Mouse (Mus musculus): ENCODE results near the gene Cln3. TPM values are rescaled to one million over a fixed set of nuclear protein-coding genes. Genes with fewer than 3 reads are reported as not detected.

The Cln3 gene
- polyA plus RNA-seq, 2 experiments = 7.2 to 8.8 TPM

DNA sequence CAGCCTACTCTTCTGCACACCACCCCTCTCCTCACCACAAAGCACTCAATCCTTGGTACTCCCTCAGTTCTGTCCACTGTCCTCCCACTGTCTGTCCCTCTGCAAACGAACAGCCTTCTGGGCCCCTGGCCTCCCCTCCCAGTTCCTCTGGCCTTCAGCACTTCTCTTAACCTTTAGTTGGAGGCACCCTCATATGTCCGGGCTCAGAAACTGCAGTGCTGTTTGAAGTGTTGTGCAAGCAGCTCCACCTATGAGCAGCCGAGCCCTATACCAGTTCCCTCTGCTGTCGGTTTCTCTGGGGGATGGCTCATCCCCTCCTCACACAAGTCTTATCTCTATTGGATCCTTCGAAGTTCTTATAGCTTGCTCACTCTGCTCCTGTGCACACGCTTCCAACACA is 10.8 kb upstream of the Cln3 start:
- WGBS (ENCODE audit: insufficient replicate concordance) = 21% methylated on average over 6 of the region's 6 CpGs
- no peaks in the 10 kb centered on the region for H3K9me3 ChIP-seq (ENCODE audit: control insufficient read depth, low read length)
- H3K27me3 ChIP-seq (ENCODE audit: control insufficient read depth, insufficient read depth, low read length) = no peaks in the 10 kb centered on the region
- no peak overlapping the region for H3K4me3 ChIP-seq (ENCODE audit: insufficient read depth in 1 of 2, low read depth in 2 of 2, low read length in 2 of 2)
- H3K4me1 ChIP-seq (replicated peaks; ENCODE audit: control insufficient read depth in 2 of 2, insufficient read depth in 2 of 2, low read length in 1 of 2) = peaks cover 0 to 3% of the 10 kb centered on the region in 2 experiments; a peak in 2 of 4 replicates
- no peak for DNase-seq (ENCODE audit: low read depth in 3 of 3, low spot score in 3 of 3)
- ATAC-seq (ENCODE audit: insufficient read depth) = no peak
- H3K4me2 ChIP-seq (ENCODE audit: low read depth) = no peak overlapping the region
- H3K27ac ChIP-seq = no peak overlapping the region
- H3K9ac ChIP-seq (replicated peaks) = no peak overlapping the region
- TF ChIP-seq CTCF (IDR thresholded peaks at IDR 0.05; ENCODE audit: low read depth) (no peak), EP300 (IDR thresholded peaks at IDR 0.05; ENCODE audit: low read depth) (no peak)
- no peaks in the 10 kb centered on the region for H3K36me3 ChIP-seq (replicated peaks; ENCODE audit: control insufficient read depth, insufficient read depth, low read depth)

DNA sequence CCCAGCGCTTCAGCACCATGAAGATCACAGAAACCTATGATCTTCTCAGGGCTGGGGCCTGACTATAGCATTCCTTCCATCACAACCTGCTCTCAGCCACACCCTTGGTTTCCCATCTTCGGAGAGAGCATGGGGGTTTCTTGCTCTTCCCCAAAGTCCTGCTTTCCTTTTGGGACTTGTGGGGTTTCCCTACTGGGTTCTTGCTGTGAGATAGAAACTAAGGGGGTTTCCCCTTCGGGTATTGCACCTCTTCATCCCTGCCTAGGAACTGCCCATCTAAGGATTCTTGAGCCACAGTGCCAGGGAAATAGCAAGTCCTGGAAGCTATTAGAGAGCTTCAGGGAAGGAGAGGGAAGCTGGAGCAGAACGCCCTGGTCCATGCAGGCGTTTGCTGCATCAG is 10.3 kb upstream of the Cln3 start:
- Histone ChIP-seq H3K27me3 (ENCODE audit: control insufficient read depth, insufficient read depth, low read length) (no peaks in the 10 kb centered on the region), H3K4me2 (ENCODE audit: low read depth) (no peak overlapping the region), H3K27ac (no peak overlapping the region), H3K9me3 (ENCODE audit: control insufficient read depth, low read length) (no peaks in the 10 kb centered on the region), H3K4me1 (replicated peaks; ENCODE audit: control insufficient read depth in 2 of 2, insufficient read depth in 2 of 2, low read length in 1 of 2) (peaks cover 0 to 3% of the 10 kb centered on the region in 2 experiments; a peak in 2 of 4 replicates), H3K4me3 (ENCODE audit: insufficient read depth in 1 of 2, low read depth in 2 of 2, low read length in 2 of 2) (no peak overlapping the region), H3K9ac (replicated peaks) (no peak overlapping the region), H3K36me3 (replicated peaks; ENCODE audit: control insufficient read depth, insufficient read depth, low read depth) (no peaks in the 10 kb centered on the region)
- DNase-seq (ENCODE audit: low read depth in 3 of 3, low spot score in 3 of 3) (no peak), ATAC-seq (ENCODE audit: insufficient read depth) (no peak)
- 64% methylated on average over 5 of the region's 5 CpGs for WGBS (ENCODE audit: insufficient replicate concordance)
- TF ChIP-seq CTCF (IDR thresholded peaks at IDR 0.05; ENCODE audit: low read depth) (no peak), EP300 (IDR thresholded peaks at IDR 0.05; ENCODE audit: low read depth) (no peak)

DNA sequence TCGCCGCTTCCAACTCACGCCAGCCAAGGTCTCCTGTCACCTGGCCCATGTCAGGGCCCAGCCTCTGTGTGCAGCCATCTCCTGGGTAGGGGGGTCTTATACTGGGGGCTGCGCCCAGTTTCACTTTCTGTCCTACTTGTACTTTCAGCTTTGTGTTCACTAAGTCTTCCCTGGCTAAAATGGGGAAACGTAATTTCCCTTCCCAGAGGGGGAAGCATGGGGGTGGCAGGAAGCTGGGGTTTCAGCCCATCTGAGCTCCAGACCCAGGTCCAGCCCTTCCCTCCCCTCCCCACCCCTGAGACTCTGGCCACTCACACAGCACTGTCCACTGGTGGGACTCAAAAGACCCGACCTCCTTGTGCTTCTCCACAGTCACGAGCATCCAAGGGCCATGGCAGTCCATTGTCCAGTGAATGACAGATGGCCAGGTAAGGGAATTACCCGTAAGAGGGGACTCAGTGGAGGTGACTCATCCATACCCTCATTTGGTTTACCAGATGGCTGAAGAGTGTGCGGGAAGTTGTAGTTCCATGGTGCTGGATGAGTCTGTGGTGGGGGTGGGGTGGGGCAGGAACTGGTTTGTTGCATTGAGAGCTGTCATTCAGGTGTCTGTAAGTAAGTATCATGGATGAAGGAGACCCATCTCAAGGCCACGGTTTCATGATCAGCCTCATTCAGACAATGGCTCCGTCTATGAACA is 9.4 kb upstream of the Cln3 start, which contains the start of gene Il27:
TSS of gene Il27 (minus strand) at position 80 of the 700 bp plus-strand sequence.
- no peak for ATAC-seq (ENCODE audit: insufficient read depth)
- 55% methylated on average over 11 of the region's 11 CpGs for WGBS (ENCODE audit: insufficient replicate concordance)
- Histone ChIP-seq H3K27me3 (ENCODE audit: control insufficient read depth, insufficient read depth, low read length) (no peaks in the 10 kb centered on the region), H3K27ac (no peak within 1 kb of the TSS), H3K4me1 (replicated peaks; ENCODE audit: control insufficient read depth in 2 of 2, insufficient read depth in 2 of 2, low read length in 1 of 2) (peaks cover 0 to 3% of the 10 kb centered on the region in 2 experiments; a peak in 2 of 4 replicates), H3K4me3 (ENCODE audit: insufficient read depth in 1 of 2, low read depth in 2 of 2, low read length in 2 of 2) (no peak within 1 kb of the TSS), H3K36me3 (replicated peaks; ENCODE audit: control insufficient read depth, insufficient read depth, low read depth) (no peaks in the 10 kb centered on the region), H3K9me3 (ENCODE audit: control insufficient read depth, low read length) (no peaks in the 10 kb centered on the region), H3K9ac (replicated peaks) (no peak within 1 kb of the TSS), H3K4me2 (ENCODE audit: low read depth) (no peak within 1 kb of the TSS)
- TF ChIP-seq EP300 (IDR thresholded peaks at IDR 0.05; ENCODE audit: low read depth) = no peak
- DNase-seq (ENCODE audit: low read depth in 3 of 3, low spot score in 3 of 3) = no peak

DNA sequence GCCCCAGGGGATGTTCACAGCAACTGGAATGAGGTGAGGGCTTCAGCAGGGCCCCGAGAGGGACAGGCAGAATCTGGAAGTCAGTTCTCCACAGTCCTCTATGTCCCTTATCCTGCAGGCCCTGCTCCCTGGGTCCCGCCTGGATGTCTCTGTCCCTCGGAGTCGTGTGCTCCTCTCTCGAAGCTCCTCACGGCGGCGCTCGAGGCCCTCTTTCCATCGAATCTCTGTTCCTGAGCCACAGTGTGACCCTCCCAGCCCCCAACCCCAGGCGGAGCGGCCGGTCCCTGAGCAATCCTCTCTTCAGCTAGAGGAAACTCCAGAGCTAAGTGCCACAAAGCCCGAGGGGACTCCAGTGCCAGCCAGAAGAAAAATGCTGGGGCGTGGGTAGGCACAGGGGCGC is 2.2 kb upstream of the Cln3 start:
- Histone ChIP-seq H3K27ac (no peak overlapping the region), H3K4me2 (ENCODE audit: low read depth) (no peak overlapping the region), H3K9ac (replicated peaks) (no peak overlapping the region), H3K4me1 (replicated peaks; ENCODE audit: control insufficient read depth in 2 of 2, insufficient read depth in 2 of 2, low read length in 1 of 2) (peaks cover 3 to 10% of the 10 kb centered on the region in 2 experiments; a peak in 3 of 4 replicates), H3K36me3 (replicated peaks; ENCODE audit: control insufficient read depth, insufficient read depth, low read depth) (no peaks in the 10 kb centered on the region), H3K9me3 (ENCODE audit: control insufficient read depth, low read length) (no peaks in the 10 kb centered on the region), H3K4me3 (ENCODE audit: insufficient read depth in 1 of 2, low read depth in 2 of 2, low read length in 2 of 2) (no peak overlapping the region), H3K27me3 (ENCODE audit: control insufficient read depth, insufficient read depth, low read length) (no peaks in the 10 kb centered on the region)
- 28% methylated on average over 16 of the region's 16 CpGs for WGBS (ENCODE audit: insufficient replicate concordance)
- ATAC-seq (ENCODE audit: insufficient read depth) (no peak), DNase-seq (ENCODE audit: low read depth in 3 of 3, low spot score in 3 of 3) (no peak)
- no peak for TF ChIP-seq EP300 (IDR thresholded peaks at IDR 0.05; ENCODE audit: low read depth)
- TF ChIP-seq CTCF (IDR thresholded peaks at IDR 0.05; ENCODE audit: low read depth) = peak; percentile 61

DNA sequence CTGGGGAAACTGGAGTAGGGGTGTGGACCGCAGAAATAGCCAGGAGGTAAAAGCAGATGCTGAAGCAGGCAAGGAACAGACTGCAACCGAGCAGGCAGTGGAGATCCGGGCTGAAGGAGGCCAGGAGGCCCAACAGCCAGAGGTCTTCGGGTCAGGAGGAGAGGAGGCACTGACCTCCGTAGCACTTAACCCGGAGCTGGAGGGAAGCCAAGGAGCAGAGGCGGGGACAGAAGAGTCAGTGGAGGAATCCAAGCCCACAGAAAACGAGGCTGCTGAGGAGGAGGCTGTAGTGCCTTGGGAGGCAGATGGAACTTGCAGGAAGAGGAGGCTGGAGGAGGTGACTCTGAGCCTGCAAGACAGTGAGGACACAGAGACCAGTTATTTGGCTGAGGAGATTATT is 1.2 kb upstream of the Cln3 start:
- Histone ChIP-seq H3K4me1 (replicated peaks; ENCODE audit: control insufficient read depth in 2 of 2, insufficient read depth in 2 of 2, low read length in 1 of 2) (peaks cover 3 to 10% of the 10 kb centered on the region in 2 experiments; a peak in 3 of 4 replicates), H3K4me3 (ENCODE audit: insufficient read depth in 1 of 2, low read depth in 2 of 2, low read length in 2 of 2) (no peak overlapping the region), H3K9ac (replicated peaks) (no peak overlapping the region), H3K27me3 (ENCODE audit: control insufficient read depth, insufficient read depth, low read length) (no peaks in the 10 kb centered on the region), H3K36me3 (replicated peaks; ENCODE audit: control insufficient read depth, insufficient read depth, low read depth) (no peaks in the 10 kb centered on the region), H3K9me3 (ENCODE audit: control insufficient read depth, low read length) (no peaks in the 10 kb centered on the region), H3K4me2 (ENCODE audit: low read depth) (no peak overlapping the region), H3K27ac (no peak overlapping the region)
- TF ChIP-seq CTCF (IDR thresholded peaks at IDR 0.05; ENCODE audit: low read depth) = no peak
- no peak for TF ChIP-seq EP300 (IDR thresholded peaks at IDR 0.05; ENCODE audit: low read depth)
- ATAC-seq (ENCODE audit: insufficient read depth) (no peak), DNase-seq (ENCODE audit: low read depth in 3 of 3, low spot score in 3 of 3) (no peak)
- WGBS (ENCODE audit: insufficient replicate concordance) = 59% methylated on average over 8 of the region's 8 CpGs
